Mouse (Mus musculus) gastrocnemius, postnatal 4 days (tissue): ENCODE data around the gene Maco1. TPM values are rescaled to one million over a fixed set of nuclear protein-coding genes. Genes with fewer than 3 reads are reported as not detected.
"Not testable (repeated sequence)": the region's sequence is repeated elsewhere in the genome, so short reads cannot be mapped to it uniquely, and the experiment has no call there.

Experiments
- DNase-seq, 2 experiments: peaks; one replicate each; pipeline ENCODE4 v3.0.0; 2021 to 2022; ENCODE audit warnings: low spot score in 2 of 2, mixed read lengths in 2 of 2
- total RNA-seq, 2 experiments: library from RNA; stranded (reverse); gene quantifications; 2 replicates each; pipeline ENCODE4 v1.2.3; 2021

The Maco1 gene
- total RNA-seq, 2 experiments from 2014 or later = 28.5 to 29.9 TPM

GRCm38 (mm10) chr4:134821061-134821460 lies 32.1 kb downstream of the Maco1 start:
- DNase-seq = no peak

GRCm38 (mm10) chr4:134817706-134818105 lies 35.4 kb downstream of the Maco1 start:
- DNase-seq = no peak

- DNase-seq = no peak
These were observed 38.9 kb downstream of the Maco1 start for GRCm38 (mm10) chr4:134814229-134814571.

GRCm38 (mm10) chr4:134813406-134814228 lies 39.5 kb downstream of the Maco1 start:
- no peak for DNase-seq

- peak in 1 of 2 experiments; percentile 70 for DNase-seq
These were observed 48.4 kb downstream of the Maco1 start for GRCm38 (mm10) chr4:134804765-134805164.

- DNase-seq = no peak
These were observed 50.4 kb downstream of the Maco1 start for GRCm38 (mm10) chr4:134802765-134803164.

GRCm38 (mm10) chr4:134802155-134802554 lies 51.0 kb downstream of the Maco1 start:
- no peak for DNase-seq

GRCm38 (mm10) chr4:134800693-134801092 lies 52.5 kb downstream of the Maco1 start:
- DNase-seq = no peak

GRCm38 (mm10) chr4:134800098-134800497 lies 53.0 kb downstream of the Maco1 start:
- no peak for DNase-seq

- DNase-seq = peak; percentile 61 to 72
These were observed 53.9 kb downstream of the Maco1 start for GRCm38 (mm10) chr4:134799272-134799671.

- DNase-seq = no peak
These were observed 54.3 kb downstream of the Maco1 start for GRCm38 (mm10) chr4:134798861-134799260.

- DNase-seq = no peak
These were observed 55.5 kb downstream of the Maco1 start for GRCm38 (mm10) chr4:134797621-134798020.

GRCm38 (mm10) chr4:134796581-134797361 lies 56.4 kb downstream of the Maco1 start:
- DNase-seq = no peak

- DNase-seq = no peak
These were observed 57.2 kb downstream of the Maco1 start for GRCm38 (mm10) chr4:134795819-134796485.

GRCm38 (mm10) chr4:134794959-134795358 lies 58.2 kb downstream of the Maco1 start:
- DNase-seq = not testable (repeated sequence)

GRCm38 (mm10) chr4:134793213-134793956 lies 59.8 kb downstream of the Maco1 start:
- DNase-seq = peak in 1 of 2 experiments; percentile 51

- no peak for DNase-seq
These were observed 61.4 kb downstream of the Maco1 start for GRCm38 (mm10) chr4:134791731-134792130.

- DNase-seq = no peak
These were observed 66.2 kb downstream of the Maco1 start for GRCm38 (mm10) chr4:134786946-134787345.

GRCm38 (mm10) chr4:134784701-134785100 lies 68.4 kb downstream of the Maco1 start:
- no peak for DNase-seq

- DNase-seq = no peak
These were observed 73.8 kb downstream of the Maco1 start for GRCm38 (mm10) chr4:134779136-134779934.
